Mouse (Mus musculus): Measurements from ENCODE around the gene Hist1h2aa.

Hist1h2aa gene

GRCm38 (mm10) chr13:23934211-23934520 lies at the start of gene Hist1h2aa:
Gene Hist1h2aa, plus strand, starts transcription at chr13:23934462.
- DNase-seq, result no peak

GRCm38 (mm10) chr13:23885540-23885939 lies 48.7 kb upstream of the Hist1h2aa start:
- peak; percentile 23 to 43 for DNase-seq

GRCm38 (mm10) chr13:23887026-23887725 lies 47.1 kb upstream of the Hist1h2aa start:
- no peak for DNase-seq

GRCm38 (mm10) chr13:23889011-23889605 lies 45.2 kb upstream of the Hist1h2aa start:
- DNase-seq, result no peak

- no peak for DNase-seq
Measured at GRCm38 (mm10) chr13:23892592-23893268, 41.5 kb upstream of the Hist1h2aa start.

GRCm38 (mm10) chr13:23893269-23893593 lies 41.0 kb upstream of the Hist1h2aa start:
- no peak for DNase-seq

- DNase-seq, result peak; percentile 15 to 39
Measured at GRCm38 (mm10) chr13:23898242-23898641, 36.0 kb upstream of the Hist1h2aa start.

GRCm38 (mm10) chr13:23906906-23907305 lies 27.4 kb upstream of the Hist1h2aa start:
- DNase-seq, result no peak

- DNase-seq, result no peak
Measured at GRCm38 (mm10) chr13:23910121-23910520, 24.1 kb upstream of the Hist1h2aa start.

GRCm38 (mm10) chr13:23911335-23911734 lies 22.9 kb upstream of the Hist1h2aa start:
- DNase-seq, result no peak

- no peak for DNase-seq
Measured at GRCm38 (mm10) chr13:23913791-23914306, 20.4 kb upstream of the Hist1h2aa start.

- no peak for DNase-seq
Measured at GRCm38 (mm10) chr13:23914376-23915167, 19.7 kb upstream of the Hist1h2aa start, which contains the start of gene Slc17a4. Gene Slc17a4, minus strand, starts transcription at chr13:23915009.

GRCm38 (mm10) chr13:23916132-23916531 lies 18.1 kb upstream of the Hist1h2aa start:
- DNase-seq, result no peak

GRCm38 (mm10) chr13:23917674-23918073 lies 16.6 kb upstream of the Hist1h2aa start:
- DNase-seq, result no peak

GRCm38 (mm10) chr13:23925792-23926191 lies 8.5 kb upstream of the Hist1h2aa start:
- DNase-seq, result no peak

- peak in 1 of 2 experiments; percentile 14 for DNase-seq
Measured at GRCm38 (mm10) chr13:23928637-23929036, 5.6 kb upstream of the Hist1h2aa start.

GRCm38 (mm10) chr13:23930461-23930860 lies 3.8 kb upstream of the Hist1h2aa start:
- no peak for DNase-seq

- no peak for DNase-seq
Measured at GRCm38 (mm10) chr13:23930904-23931303, 3.4 kb upstream of the Hist1h2aa start.

GRCm38 (mm10) chr13:23933421-23934210 lies 646 bp upstream of the Hist1h2aa start, which contains the start of gene Hist1h2ba:
Gene Hist1h2ba, minus strand, starts transcription at chr13:23934156.
- DNase-seq, result no peak

- DNase-seq, result no peak
Measured at GRCm38 (mm10) chr13:23938699-23939098, 4.4 kb downstream of the Hist1h2aa start.

GRCm38 (mm10) chr13:23940291-23940690 lies 6.0 kb downstream of the Hist1h2aa start:
- no peak for DNase-seq

GRCm38 (mm10) chr13:23942861-23943260 lies 8.6 kb downstream of the Hist1h2aa start:
- no peak for DNase-seq
